Mouse (Mus musculus) stomach, embryonic 15.5 days (tissue): ENCODE measurements around the gene Fbxo47. TPM values are rescaled to one million over a fixed set of nuclear protein-coding genes. Genes with fewer than 3 reads are reported as not detected.

Source experiments
- ATAC-seq: fragments of 200-750 bp; cut with Nextera tagmentation; 2 replicates; pipeline ENCODE4 v1.8.0; 2017; ENCODE audit warnings: low read depth, moderate number of reproducible peaks, moderate TSS enrichment; ENCODE audit not compliant: insufficient read depth, low FRiP score
- H3K27ac ChIP-seq: fragments of 300-500 bp; sonication (generic); 2 replicates; pipeline ENCODE4 v1.5.1; 2015; ENCODE audit warnings: mild to moderate bottlenecking, inconsistent platforms
- H3K27me3 ChIP-seq: fragments of 300-500 bp; sonication (generic); replicated peaks from 2 replicates; pipeline ENCODE4 v1.6.1; 2015; ENCODE audit warnings: inconsistent platforms
- H3K36me3 ChIP-seq: fragments of 300-500 bp; sonication (generic); 2 replicates; pipeline ENCODE4 v1.6.1; 2015; ENCODE audit warnings: inconsistent platforms
- H3K4me1 ChIP-seq: fragments of 300-500 bp; sonication (generic); 2 replicates; pipeline ENCODE4 v1.6.1; 2015; ENCODE audit warnings: inconsistent platforms
- H3K4me2 ChIP-seq: fragments of 300-500 bp; sonication (generic); 2 replicates; pipeline ENCODE4 v1.6.1; 2015; ENCODE audit warnings: mild to moderate bottlenecking, inconsistent platforms
- H3K4me3 ChIP-seq: fragments of 300-500 bp; sonication (generic); replicated peaks from 2 replicates; pipeline ENCODE4 v1.5.1; 2015; ENCODE audit warnings: inconsistent platforms
- H3K9ac ChIP-seq: fragments of 300-500 bp; sonication (generic); 2 replicates; pipeline ENCODE4 v1.6.1; 2015; ENCODE audit warnings: inconsistent platforms
- H3K9me3 ChIP-seq: fragments of 300-500 bp; sonication (generic); 2 replicates; pipeline ENCODE4 v1.6.1; 2016; ENCODE audit warnings: inconsistent platforms
- WGBS: fragments of 180-500 bp; shearing (Covaris S2); methylation state at CpG from one replicate; pipeline ENCODE4 v1.1.7; 2015; 5-methylcytosine and 5-hydroxymethylcytosine counted together
- polyA plus RNA-seq: library from polyadenylated mRNA; unstranded; fragments of >200 nt; fragmentation: Nextera tagmentation; extraction: Ambion mirVana; gene quantifications from 2 replicates; pipeline ENCODE4 v1.2.1, GENCODE M21; 2015

The Fbxo47 gene
- polyA plus RNA-seq, 1 experiment from 2014 or later, result 0.65 TPM

GRCm38 (mm10) chr11:97905540-97905939, 21.6 kb upstream of the Fbxo47 start:
- H3K9ac ChIP-seq, result no peak overlapping the region
- no peaks in the 10 kb centered on the region for H3K4me1 ChIP-seq
- H3K36me3 ChIP-seq, result no peaks in the 10 kb centered on the region
- WGBS, result 90% methylated on average over 2 of the region's 2 CpGs
- no peaks in the 10 kb centered on the region for H3K9me3 ChIP-seq
- H3K27me3 ChIP-seq, result no peaks in the 10 kb centered on the region
- no peak overlapping the region for H3K4me2 ChIP-seq
- H3K27ac ChIP-seq, result no peak overlapping the region
- H3K4me3 ChIP-seq, result no peak overlapping the region
- ATAC-seq, result no peak

GRCm38 (mm10) chr11:97904801-97905200, 20.8 kb upstream of the Fbxo47 start:
- Histone ChIP-seq H3K36me3 (no peaks in the 10 kb centered on the region), H3K4me2 (no peak overlapping the region), H3K9me3 (no peaks in the 10 kb centered on the region), H3K9ac (no peak overlapping the region), H3K4me3 (no peak overlapping the region), H3K27ac (no peak overlapping the region), H3K4me1 (no peaks in the 10 kb centered on the region), H3K27me3 (no peaks in the 10 kb centered on the region)
- ATAC-seq, result no peak
- 81% methylated on average over 13 of the region's 13 CpGs for WGBS

- H3K4me3 ChIP-seq, result no peak overlapping the region
- H3K9ac ChIP-seq, result no peak overlapping the region
- H3K4me1 ChIP-seq, result no peaks in the 10 kb centered on the region
- WGBS, result 69% methylated on average over 6 of the region's 6 CpGs
- H3K27me3 ChIP-seq, result no peaks in the 10 kb centered on the region
- no peaks in the 10 kb centered on the region for H3K36me3 ChIP-seq
- ATAC-seq, result no peak
- no peak overlapping the region for H3K27ac ChIP-seq
- H3K4me2 ChIP-seq, result no peak overlapping the region
- no peaks in the 10 kb centered on the region for H3K9me3 ChIP-seq
Observed at GRCm38 (mm10) chr11:97901806-97902205, 17.9 kb upstream of the Fbxo47 start.

- H3K36me3 ChIP-seq, result no peaks in the 10 kb centered on the region
- no peaks in the 10 kb centered on the region for H3K27me3 ChIP-seq
- H3K4me3 ChIP-seq, result no peak overlapping the region
- H3K27ac ChIP-seq, result no peak overlapping the region
- no peaks in the 10 kb centered on the region for H3K9me3 ChIP-seq
- WGBS, result 1% methylated on average over 2 of the region's 2 CpGs
- H3K4me1 ChIP-seq, result no peaks in the 10 kb centered on the region
- peak; percentile 27; the same call in 1 of the 2 replicates for ATAC-seq
- no peak overlapping the region for H3K9ac ChIP-seq
- no peak overlapping the region for H3K4me2 ChIP-seq
Observed at GRCm38 (mm10) chr11:97899822-97900221, 15.9 kb upstream of the Fbxo47 start.

- H3K4me1 ChIP-seq, result no peaks in the 10 kb centered on the region
- WGBS, result 64% methylated on average over 3 of the region's 3 CpGs
- H3K27ac ChIP-seq, result no peak overlapping the region
Observed at GRCm38 (mm10) chr11:97897568-97898185, 13.7 kb upstream of the Fbxo47 start.

GRCm38 (mm10) chr11:97896655-97897054, 12.7 kb upstream of the Fbxo47 start:
- 59% methylated on average over 4 of the region's 4 CpGs for WGBS
- no peak for ATAC-seq
- H3K4me1 ChIP-seq, result no peaks in the 10 kb centered on the region
- no peak overlapping the region for H3K27ac ChIP-seq
- no peaks in the 10 kb centered on the region for H3K9me3 ChIP-seq
- no peaks in the 10 kb centered on the region for H3K27me3 ChIP-seq
- H3K36me3 ChIP-seq, result no peaks in the 10 kb centered on the region
- no peak overlapping the region for H3K4me3 ChIP-seq
- H3K9ac ChIP-seq, result no peak overlapping the region
- H3K4me2 ChIP-seq, result no peak overlapping the region

More at GRCm38 (mm10) chr11:97897568-97898185, 13.7 kb upstream of the Fbxo47 start:
- no peaks in the 10 kb centered on the region for H3K9me3 ChIP-seq
- no peaks in the 10 kb centered on the region for H3K36me3 ChIP-seq
- no peak overlapping the region for H3K4me2 ChIP-seq
- H3K27me3 ChIP-seq, result no peaks in the 10 kb centered on the region
- no peak overlapping the region for H3K9ac ChIP-seq
- H3K4me3 ChIP-seq, result no peak overlapping the region
- no peak for ATAC-seq

GRCm38 (mm10) chr11:97891821-97892220, 7.9 kb upstream of the Fbxo47 start:
- 72% methylated on average over 5 of the region's 5 CpGs for WGBS

GRCm38 (mm10) chr11:97885296-97885915, 1.5 kb upstream of the Fbxo47 start:
- H3K4me3 ChIP-seq, result no peak overlapping the region
- whole genome bisulfite sequencing, result 92% methylated on average over 2 of the region's 2 CpGs
- H3K9ac ChIP-seq, result no peak overlapping the region
- no peaks in the 10 kb centered on the region for H3K9me3 ChIP-seq
- no peak overlapping the region for H3K27ac ChIP-seq
- no peak overlapping the region for H3K4me2 ChIP-seq
- ATAC-seq, result no peak
- H3K4me1 ChIP-seq, result no peaks in the 10 kb centered on the region
- H3K27me3 ChIP-seq, result no peaks in the 10 kb centered on the region
- H3K36me3 ChIP-seq, result no peaks in the 10 kb centered on the region

More at GRCm38 (mm10) chr11:97891821-97892220, 7.9 kb upstream of the Fbxo47 start:
- no peak overlapping the region for H3K27ac ChIP-seq
- H3K9me3 ChIP-seq, result no peaks in the 10 kb centered on the region
- no peak for ATAC-seq
- no peak overlapping the region for H3K4me3 ChIP-seq
- H3K27me3 ChIP-seq, result no peaks in the 10 kb centered on the region
- no peak overlapping the region for H3K4me2 ChIP-seq
- H3K4me1 ChIP-seq, result no peaks in the 10 kb centered on the region
- H3K36me3 ChIP-seq, result no peaks in the 10 kb centered on the region
- no peak overlapping the region for H3K9ac ChIP-seq

- peak overlapping the region; percentile 80 for H3K27ac ChIP-seq
- H3K9ac ChIP-seq, result no peak overlapping the region
- no peak for ATAC-seq
- no peaks in the 10 kb centered on the region for H3K9me3 ChIP-seq
- peak overlapping the region; percentile 68 for H3K4me2 ChIP-seq
- 24% methylated on average over 7 of the region's 7 CpGs for whole genome bisulfite sequencing
- no peaks in the 10 kb centered on the region for H3K4me1 ChIP-seq
- no peaks in the 10 kb centered on the region for H3K27me3 ChIP-seq
- no peaks in the 10 kb centered on the region for H3K36me3 ChIP-seq
- H3K4me3 ChIP-seq, result peak overlapping the region; percentile 57
Observed at GRCm38 (mm10) chr11:97884601-97885185, 739 bp upstream of the Fbxo47 start.

GRCm38 (mm10) chr11:97883542-97883917, 424 bp downstream of the Fbxo47 start:
- Histone ChIP-seq H3K27ac (peak overlapping the region; percentile 93), H3K9me3 (no peaks in the 10 kb centered on the region), H3K27me3 (no peaks in the 10 kb centered on the region), H3K4me2 (peak overlapping the region; percentile 68), H3K9ac (no peak overlapping the region), H3K4me3 (peak overlapping the region; percentile 57), H3K36me3 (no peaks in the 10 kb centered on the region), H3K4me1 (no peaks in the 10 kb centered on the region)
- WGBS, result 5% methylated on average over 26 of the region's 26 CpGs
- ATAC-seq, result peak; percentile 57

GRCm38 (mm10) chr11:97880362-97880761, 3.6 kb downstream of the Fbxo47 start:
- 93% methylated on average over 4 of the region's 4 CpGs for WGBS
- Histone ChIP-seq H3K9ac (no peak overlapping the region), H3K4me1 (no peaks in the 10 kb centered on the region), H3K36me3 (no peaks in the 10 kb centered on the region), H3K4me2 (no peak overlapping the region), H3K27me3 (no peaks in the 10 kb centered on the region), H3K27ac (no peak overlapping the region), H3K9me3 (no peaks in the 10 kb centered on the region), H3K4me3 (no peak overlapping the region)
- no peak for ATAC-seq

GRCm38 (mm10) chr11:97877341-97877740, 6.6 kb downstream of the Fbxo47 start:
- Histone ChIP-seq H3K9me3 (no peaks in the 10 kb centered on the region), H3K4me1 (no peaks in the 10 kb centered on the region), H3K9ac (no peak overlapping the region), H3K36me3 (no peaks in the 10 kb centered on the region), H3K4me2 (no peak overlapping the region), H3K27ac (no peak overlapping the region), H3K27me3 (no peaks in the 10 kb centered on the region), H3K4me3 (no peak overlapping the region)
- no peak for ATAC-seq
- WGBS, result 75% methylated on average over 2 of the region's 2 CpGs
